Mouse (Mus musculus): ENCODE measurements at regions not wholly inside any gene's neighbourhood (a gene's known extent, or its start where the extent isn't known, plus 50 kb on each side); places are given as distances from the start of the nearest gene placed in this dataset.
"Not testable (repeated sequence)": the region's sequence is repeated elsewhere in the genome, so short reads cannot be mapped to it uniquely, and the experiment has no call there.

DNA sequence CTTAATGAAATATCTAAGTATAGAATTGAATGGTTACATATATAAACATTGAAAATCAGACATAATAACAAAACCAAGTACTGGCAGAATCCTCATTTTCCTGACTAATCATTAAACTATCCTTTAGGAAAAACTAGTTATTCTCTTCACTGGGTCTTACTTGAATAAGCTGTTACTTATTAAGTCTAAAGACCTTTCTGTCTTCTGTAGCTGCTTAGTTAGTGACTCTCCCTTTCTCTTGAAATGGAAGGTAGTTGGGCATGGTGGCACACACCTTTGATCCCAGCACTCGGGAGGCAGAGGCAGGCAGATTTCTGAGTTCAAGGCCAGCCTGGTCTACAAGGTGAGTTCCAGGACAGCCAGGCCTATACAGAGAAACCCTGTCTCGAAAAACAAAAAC is 135.9 kb upstream of the Abcb5 start:
- 62% methylated on average over 2 of the region's 2 CpGs for WGBS (ENCODE audit: insufficient replicate concordance)
- DNase-seq = not testable (repeated sequence)

GRCm38 (mm10) chr12:119099736-119100135 is 133.5 kb upstream of the Abcb5 start:
- H3K36me3 ChIP-seq (replicated peaks; ENCODE audit: insufficient read depth, low read length) = no peaks in the 10 kb centered on the region
- no peaks in the 10 kb centered on the region for H3K4me1 ChIP-seq (ENCODE audit: insufficient read depth)
- no peak for DNase-seq
- H3K4me3 ChIP-seq (ENCODE audit: low read depth, low read length) = no peak overlapping the region
- H3K9ac ChIP-seq (replicated peaks) = no peak overlapping the region
- no peak overlapping the region for H3K27ac ChIP-seq (ENCODE audit: low read depth)
- no peak overlapping the region for H3K4me2 ChIP-seq (ENCODE audit: low read depth, low read length)
- no peak for ATAC-seq
- TF ChIP-seq EP300 (IDR thresholded peaks at IDR 0.05; ENCODE audit: low read depth) = no peak
- no peak for TF ChIP-seq CTCF (IDR thresholded peaks at IDR 0.05; ENCODE audit: low read depth)
- no peaks in the 10 kb centered on the region for H3K9me3 ChIP-seq (ENCODE audit: low read length)
- no peaks in the 10 kb centered on the region for H3K27me3 ChIP-seq (ENCODE audit: insufficient read depth, low read length)

More for the DNA sequence above, 135.9 kb upstream of the Abcb5 start:
- H3K4me1 ChIP-seq (ENCODE audit: insufficient read depth); H3K36me3 ChIP-seq (replicated peaks; ENCODE audit: insufficient read depth, low read length); H3K27me3 ChIP-seq (ENCODE audit: insufficient read depth, low read length); H3K9me3 ChIP-seq (ENCODE audit: low read length); H3K4me2 ChIP-seq (ENCODE audit: low read depth, low read length); H3K27ac ChIP-seq (ENCODE audit: low read depth); ATAC-seq; H3K9ac ChIP-seq (replicated peaks); H3K4me3 ChIP-seq (ENCODE audit: low read depth, low read length): not testable (repeated sequence)

GRCm38 (mm10) chr12:119097814-119098213 is 131.6 kb upstream of the Abcb5 start:
- 38% methylated on average over 1 of the region's 1 CpGs for WGBS (ENCODE audit: insufficient replicate concordance)
- Histone ChIP-seq H3K4me2 (ENCODE audit: low read depth, low read length) (no peak overlapping the region), H3K9ac (replicated peaks) (no peak overlapping the region), H3K9me3 (ENCODE audit: low read length) (no peaks in the 10 kb centered on the region), H3K27me3 (ENCODE audit: insufficient read depth, low read length) (no peaks in the 10 kb centered on the region), H3K27ac (ENCODE audit: low read depth) (no peak overlapping the region), H3K36me3 (replicated peaks; ENCODE audit: insufficient read depth, low read length) (no peaks in the 10 kb centered on the region), H3K4me1 (ENCODE audit: insufficient read depth) (no peaks in the 10 kb centered on the region), H3K4me3 (ENCODE audit: low read depth, low read length) (no peak overlapping the region)
- no peak for TF ChIP-seq EP300 (IDR thresholded peaks at IDR 0.05; ENCODE audit: low read depth)
- TF ChIP-seq CTCF (IDR thresholded peaks at IDR 0.05; ENCODE audit: low read depth) = no peak
- ATAC-seq (no peak), DNase-seq (no peak)

- Histone ChIP-seq H3K9ac (replicated peaks) (no peak overlapping the region), H3K4me2 (ENCODE audit: low read depth, low read length) (no peak overlapping the region)
- 56% methylated on average over 1 of the region's 1 CpGs for WGBS (ENCODE audit: insufficient replicate concordance)
Measured at GRCm38 (mm10) chr12:119094314-119094713, 128.1 kb upstream of the Abcb5 start.

DNA sequence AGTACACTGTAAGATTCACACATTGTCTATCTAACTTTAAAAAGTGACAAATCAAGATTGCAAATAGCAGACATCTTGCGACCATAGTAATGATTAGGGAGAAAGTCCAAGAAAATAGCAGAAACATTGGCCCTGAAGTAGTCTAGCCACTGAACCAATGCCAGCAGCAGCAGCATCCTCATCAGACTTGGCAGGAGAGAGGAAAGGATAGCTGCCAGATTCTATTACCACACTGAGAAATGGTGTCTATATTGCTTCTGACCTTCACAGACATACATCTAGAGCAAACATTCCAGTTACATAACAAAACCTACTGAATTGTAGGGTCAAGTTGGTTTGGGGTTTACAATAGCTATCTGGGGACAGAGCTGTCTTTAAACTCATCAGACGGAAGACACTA is 127.2 kb upstream of the Abcb5 start:
- H3K4me2 ChIP-seq (ENCODE audit: low read depth, low read length) = no peak overlapping the region
- WGBS (ENCODE audit: insufficient replicate concordance) = 82% methylated on average over 2 of the region's 2 CpGs
- no peak for ATAC-seq
- no peak overlapping the region for H3K4me3 ChIP-seq (ENCODE audit: low read depth, low read length)
- H3K9ac ChIP-seq (replicated peaks) = no peak overlapping the region
- no peaks in the 10 kb centered on the region for H3K4me1 ChIP-seq (ENCODE audit: insufficient read depth)
- no peaks in the 10 kb centered on the region for H3K36me3 ChIP-seq (replicated peaks; ENCODE audit: insufficient read depth, low read length)
- no peaks in the 10 kb centered on the region for H3K9me3 ChIP-seq (ENCODE audit: low read length)
- no peak for TF ChIP-seq EP300 (IDR thresholded peaks at IDR 0.05; ENCODE audit: low read depth)
- no peak for TF ChIP-seq CTCF (IDR thresholded peaks at IDR 0.05; ENCODE audit: low read depth)
- DNase-seq = no peak
- no peak overlapping the region for H3K27ac ChIP-seq (ENCODE audit: low read depth)
- no peaks in the 10 kb centered on the region for H3K27me3 ChIP-seq (ENCODE audit: insufficient read depth, low read length)

More at GRCm38 (mm10) chr12:119094314-119094713, 128.1 kb upstream of the Abcb5 start:
- Histone ChIP-seq H3K27ac (ENCODE audit: low read depth) (no peak overlapping the region), H3K9me3 (ENCODE audit: low read length) (no peaks in the 10 kb centered on the region), H3K4me3 (ENCODE audit: low read depth, low read length) (no peak overlapping the region), H3K36me3 (replicated peaks; ENCODE audit: insufficient read depth, low read length) (no peaks in the 10 kb centered on the region), H3K27me3 (ENCODE audit: insufficient read depth, low read length) (no peaks in the 10 kb centered on the region), H3K4me1 (ENCODE audit: insufficient read depth) (no peaks in the 10 kb centered on the region)
- DNase-seq (no peak), ATAC-seq (no peak)
- TF ChIP-seq CTCF (IDR thresholded peaks at IDR 0.05; ENCODE audit: low read depth) (no peak), EP300 (IDR thresholded peaks at IDR 0.05; ENCODE audit: low read depth) (no peak)

DNA sequence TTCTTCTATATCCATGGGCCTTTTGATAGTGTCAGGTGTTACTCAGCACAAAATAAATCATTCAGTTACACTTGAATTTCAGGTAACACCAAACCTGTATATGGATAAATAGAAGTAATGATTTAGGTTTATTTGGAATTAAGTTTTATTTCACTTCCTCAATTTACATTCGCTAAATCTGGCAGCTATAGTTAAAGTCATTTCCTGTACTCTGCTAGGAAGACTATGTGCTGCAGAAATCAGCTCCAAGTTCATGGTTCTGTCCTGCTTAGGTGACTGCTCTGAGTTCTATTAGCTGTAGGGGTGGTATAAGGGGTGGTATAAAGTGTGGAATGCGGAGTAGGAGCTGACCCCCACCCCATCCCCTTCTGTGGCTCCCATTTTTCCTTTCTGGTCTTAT is 123.1 kb upstream of the Abcb5 start:
- Histone ChIP-seq H3K9ac (replicated peaks) (no peak overlapping the region), H3K4me1 (ENCODE audit: insufficient read depth) (no peaks in the 10 kb centered on the region), H3K9me3 (ENCODE audit: low read length) (no peaks in the 10 kb centered on the region), H3K4me2 (ENCODE audit: low read depth, low read length) (no peak overlapping the region), H3K36me3 (replicated peaks; ENCODE audit: insufficient read depth, low read length) (no peaks in the 10 kb centered on the region), H3K4me3 (ENCODE audit: low read depth, low read length) (no peak overlapping the region), H3K27ac (ENCODE audit: low read depth) (no peak overlapping the region), H3K27me3 (ENCODE audit: insufficient read depth, low read length) (no peaks in the 10 kb centered on the region)
- DNase-seq (no peak), ATAC-seq (no peak)
- WGBS (ENCODE audit: insufficient replicate concordance) = 55% methylated on average over 2 of the region's 2 CpGs
- TF ChIP-seq CTCF (IDR thresholded peaks at IDR 0.05; ENCODE audit: low read depth) (no peak), EP300 (IDR thresholded peaks at IDR 0.05; ENCODE audit: low read depth) (no peak)

DNA sequence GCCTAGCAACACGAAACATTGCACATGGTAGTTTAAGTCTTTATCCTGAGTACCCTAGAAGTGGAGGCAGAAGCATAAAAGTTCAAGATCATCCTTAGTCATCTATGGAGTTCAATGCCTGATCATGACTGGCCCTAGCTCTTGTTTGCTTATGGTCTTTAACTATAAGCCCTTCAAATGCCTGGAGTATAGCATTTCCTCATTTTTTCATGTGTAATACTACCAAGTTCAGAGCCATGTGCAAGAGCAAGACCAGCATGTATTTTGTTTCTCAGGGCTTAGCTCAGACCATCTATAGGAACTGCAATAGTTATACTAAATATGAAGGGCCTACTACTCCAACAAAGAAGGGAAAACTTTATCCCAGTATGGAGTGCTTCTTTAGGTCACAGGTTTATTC is 122.4 kb upstream of the Abcb5 start:
- Histone ChIP-seq H3K27ac (ENCODE audit: low read depth) (no peak overlapping the region), H3K27me3 (ENCODE audit: insufficient read depth, low read length) (no peaks in the 10 kb centered on the region), H3K9me3 (ENCODE audit: low read length) (no peaks in the 10 kb centered on the region), H3K36me3 (replicated peaks; ENCODE audit: insufficient read depth, low read length) (no peaks in the 10 kb centered on the region), H3K4me2 (ENCODE audit: low read depth, low read length) (no peak overlapping the region), H3K4me3 (ENCODE audit: low read depth, low read length) (no peak overlapping the region), H3K4me1 (ENCODE audit: insufficient read depth) (no peaks in the 10 kb centered on the region), H3K9ac (replicated peaks) (no peak overlapping the region)
- ATAC-seq = no peak
- TF ChIP-seq CTCF (IDR thresholded peaks at IDR 0.05; ENCODE audit: low read depth) (no peak), EP300 (IDR thresholded peaks at IDR 0.05; ENCODE audit: low read depth) (no peak)
- no peak for DNase-seq
- WGBS (ENCODE audit: insufficient replicate concordance) = 75% methylated on average over 1 of the region's 1 CpGs
